Mouse (Mus musculus): ENCODE measurements around the gene Got2. TPM values are rescaled to one million over a fixed set of nuclear protein-coding genes. Genes with fewer than 3 reads are reported as not detected.
"Not testable (repeated sequence)": the region's sequence is repeated elsewhere in the genome, so short reads cannot be mapped to it uniquely, and the experiment has no call there.

Got2 gene
- polyA plus RNA-seq, 1 experiment from 2014 or later, result 199 TPM

DNA sequence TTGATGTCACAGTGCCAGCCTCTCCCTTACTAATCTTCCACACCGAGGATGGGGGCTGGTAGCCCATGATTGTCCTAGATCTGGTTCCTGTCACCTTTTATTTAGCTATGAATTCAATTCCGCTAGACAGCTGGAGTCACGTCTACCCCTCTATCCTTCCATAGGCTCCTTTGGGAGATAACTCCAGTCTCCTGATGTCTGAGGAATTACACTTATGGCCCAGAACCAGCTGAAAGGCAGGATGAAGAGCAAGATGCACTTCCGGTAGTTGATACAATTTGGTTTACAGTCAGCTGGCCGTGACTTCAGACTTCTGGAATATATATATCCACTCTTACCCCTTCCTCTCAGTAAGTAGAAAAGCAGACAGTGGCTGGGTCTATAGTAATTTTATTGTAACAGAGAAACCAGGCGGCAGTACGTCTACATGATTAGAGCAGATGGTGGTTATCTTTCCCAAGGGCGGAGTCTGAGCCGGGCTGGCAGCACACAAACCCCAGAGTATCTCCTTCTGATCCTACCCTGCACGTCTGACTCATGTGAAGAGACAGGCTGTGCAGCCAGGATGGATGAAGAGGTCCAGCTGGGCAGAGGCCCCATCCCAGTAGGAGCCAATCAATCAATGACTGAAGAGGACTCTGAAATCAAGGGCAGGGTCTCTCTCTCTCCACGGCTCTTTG, 24.4 kb downstream of the Got2 start:
- H3K4me1 ChIP-seq (replicated peaks); H3K27ac ChIP-seq; H3K9ac ChIP-seq; H3K4me2 ChIP-seq; H3K27me3 ChIP-seq; DNase-seq; H3K4me3 ChIP-seq (replicated peaks); H3K9me3 ChIP-seq (replicated peaks): not testable (repeated sequence)
- 59% methylated on average over 10 of the region's 11 CpGs for WGBS (ENCODE audit: insufficient replicate concordance)
- peaks cover 40% of the 10 kb centered on the region for H3K36me3 ChIP-seq
- ATAC-seq (ENCODE audit: low read depth), result peak; percentile 54; the same call in 1 of the 2 replicates

DNA sequence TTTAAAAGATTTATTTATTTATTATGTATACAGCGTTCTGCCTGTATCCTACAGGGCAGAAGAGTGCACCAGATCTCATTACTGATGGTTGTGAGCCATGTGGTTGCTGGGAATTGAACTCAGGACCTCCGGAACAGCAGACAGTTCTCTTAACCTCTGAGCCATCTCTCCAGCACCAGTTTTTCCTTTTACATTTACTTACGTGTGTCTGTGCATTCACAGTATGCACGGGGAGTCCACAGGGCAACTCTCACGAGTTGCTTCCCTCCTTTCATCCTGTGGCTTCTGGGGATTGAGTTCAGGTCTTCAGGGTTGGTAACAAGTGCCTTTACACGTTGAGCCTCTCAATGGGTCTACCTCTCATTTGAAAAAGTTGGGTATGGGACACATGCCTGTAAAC, 34.2 kb downstream of the Got2 start:
- Histone ChIP-seq H3K27me3 (no peaks in the 10 kb centered on the region), H3K4me3 (replicated peaks) (no peak overlapping the region), H3K36me3 (no peaks in the 10 kb centered on the region), H3K4me2 (no peak overlapping the region), H3K9me3 (replicated peaks) (no peaks in the 10 kb centered on the region), H3K4me1 (replicated peaks) (peaks cover 11% of the 10 kb centered on the region), H3K9ac (no peak overlapping the region), H3K27ac (no peak overlapping the region)
- ATAC-seq (ENCODE audit: low read depth) (no peak), DNase-seq (no peak)
- WGBS (ENCODE audit: insufficient replicate concordance), result 72% methylated on average over 6 of the region's 6 CpGs

DNA sequence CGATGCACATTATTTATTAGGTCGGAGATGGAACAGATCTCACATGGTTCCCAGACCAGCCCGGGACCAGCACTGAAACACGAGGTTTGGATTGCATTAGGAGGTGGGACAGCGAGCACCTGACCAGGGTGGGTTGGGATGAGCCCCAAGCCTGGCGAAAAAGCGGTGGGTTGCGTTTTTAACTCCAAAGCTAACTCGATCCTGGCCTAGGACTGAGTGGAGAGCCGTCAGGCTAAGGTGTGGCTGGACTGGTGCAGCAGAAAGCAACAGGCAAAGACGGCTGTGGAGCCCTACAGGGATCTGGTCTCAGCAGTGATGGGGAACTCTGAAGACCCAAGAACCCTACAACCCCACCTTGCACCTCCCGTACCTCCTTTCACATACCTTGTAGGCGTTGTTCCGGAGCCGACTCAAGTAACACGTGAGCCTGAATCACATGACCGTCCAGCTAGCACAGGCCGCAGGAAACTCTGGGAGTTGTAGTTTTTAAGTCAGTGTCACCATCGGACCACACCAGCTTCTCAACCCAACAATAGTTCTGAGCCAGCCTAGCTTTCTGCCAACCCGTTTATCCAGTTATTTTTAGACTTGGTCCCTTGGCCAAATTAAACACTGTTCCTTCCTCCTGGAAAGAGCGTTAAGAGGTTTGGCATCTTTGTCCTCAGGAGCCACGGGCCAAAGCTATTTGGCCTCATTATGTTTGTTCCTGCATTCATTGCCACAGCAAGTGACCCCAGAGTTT, 35.1 kb downstream of the Got2 start, which contains the start of gene Slc38a7:
Slc38a7 (minus strand) TSS at position 438 of the 742 bp plus-strand sequence.
- Histone ChIP-seq H3K9ac (peak within 1 kb of the TSS; percentile 69), H3K27me3 (no peaks in the 10 kb centered on the region), H3K4me3 (replicated peaks) (peak within 1 kb of the TSS; percentile 62), H3K9me3 (replicated peaks) (no peaks in the 10 kb centered on the region), H3K27ac (peak within 1 kb of the TSS; percentile 60), H3K4me2 (peak within 1 kb of the TSS; percentile 71), H3K36me3 (peaks cover 4% of the 10 kb centered on the region; the same call in 1 of the 2 replicates), H3K4me1 (replicated peaks) (peaks cover 18% of the 10 kb centered on the region)
- DNase-seq (peak; percentile 59), ATAC-seq (ENCODE audit: low read depth) (peak; percentile 86)
- 15% methylated on average over 22 of the region's 22 CpGs for WGBS (ENCODE audit: insufficient replicate concordance)

DNA sequence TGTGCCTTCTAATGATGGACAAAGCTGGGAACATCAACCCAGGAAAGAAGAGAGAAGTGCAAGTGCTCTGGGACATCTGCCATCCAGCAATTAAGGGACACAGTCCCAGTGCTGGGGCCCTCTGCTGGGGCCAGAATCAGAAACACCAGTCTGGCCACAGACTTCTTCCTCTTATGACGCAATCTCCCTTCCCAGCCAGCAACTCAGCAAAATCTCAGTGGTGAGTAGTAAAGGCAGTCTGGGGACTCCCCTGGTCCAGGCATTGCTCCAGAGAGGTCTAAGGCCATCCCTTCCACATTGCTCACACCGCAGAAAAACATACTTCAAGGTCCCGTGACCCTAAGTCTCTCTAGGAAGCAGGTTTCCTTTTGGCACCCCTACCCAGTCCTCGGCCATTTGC, 36.1 kb downstream of the Got2 start:
- peak overlapping the region; percentile 69 for H3K9ac ChIP-seq
- H3K27me3 ChIP-seq, result no peaks in the 10 kb centered on the region
- DNase-seq, result no peak
- H3K27ac ChIP-seq, result peak overlapping the region; percentile 60
- H3K4me1 ChIP-seq (replicated peaks), result peaks cover 25% of the 10 kb centered on the region
- H3K36me3 ChIP-seq, result peaks cover 8% of the 10 kb centered on the region; the same call in 1 of the 2 replicates
- H3K9me3 ChIP-seq (replicated peaks), result no peaks in the 10 kb centered on the region
- WGBS (ENCODE audit: insufficient replicate concordance), result 33% methylated on average over 4 of the region's 4 CpGs
- peak overlapping the region; percentile 71 for H3K4me2 ChIP-seq
- H3K4me3 ChIP-seq (replicated peaks), result peak overlapping the region; percentile 62
- peak; percentile 50 for ATAC-seq (ENCODE audit: low read depth)

GRCm38 (mm10) chr8:95850326-95850725, 38.0 kb downstream of the Got2 start:
- Histone ChIP-seq H3K4me2 (no peak overlapping the region), H3K4me1 (replicated peaks) (peaks cover 25% of the 10 kb centered on the region), H3K4me3 (replicated peaks) (no peak overlapping the region), H3K9me3 (replicated peaks) (no peaks in the 10 kb centered on the region), H3K9ac (no peak overlapping the region), H3K27ac (no peak overlapping the region), H3K36me3 (peaks cover 17% of the 10 kb centered on the region; the same call in 1 of the 2 replicates), H3K27me3 (no peaks in the 10 kb centered on the region)
- DNase-seq (no peak), ATAC-seq (ENCODE audit: low read depth) (no peak)
- WGBS (ENCODE audit: insufficient replicate concordance), result 81% methylated on average over 2 of the region's 2 CpGs

GRCm38 (mm10) chr8:95848734-95849464, 39.4 kb downstream of the Got2 start:
- 79% methylated on average over 19 of the region's 19 CpGs for WGBS (ENCODE audit: insufficient replicate concordance)
- no peaks in the 10 kb centered on the region for H3K27me3 ChIP-seq
- H3K36me3 ChIP-seq, result peaks cover 26% of the 10 kb centered on the region
- H3K4me1 ChIP-seq (replicated peaks), result peaks cover 25% of the 10 kb centered on the region
- H3K27ac ChIP-seq, result no peak overlapping the region
- H3K9ac ChIP-seq, result no peak overlapping the region
- DNase-seq (no peak), ATAC-seq (ENCODE audit: low read depth) (no peak)
- H3K9me3 ChIP-seq (replicated peaks), result no peaks in the 10 kb centered on the region
- no peak overlapping the region for H3K4me3 ChIP-seq (replicated peaks)
- H3K4me2 ChIP-seq, result no peak overlapping the region

- H3K4me2 ChIP-seq, result no peak overlapping the region
- H3K27ac ChIP-seq, result no peak overlapping the region
- ATAC-seq (ENCODE audit: low read depth) (peak; percentile 29), DNase-seq (no peak)
- no peak overlapping the region for H3K9ac ChIP-seq
- no peak overlapping the region for H3K4me3 ChIP-seq (replicated peaks)
- 50% methylated on average over 24 of the region's 24 CpGs for WGBS (ENCODE audit: insufficient replicate concordance)
- peaks cover 25% of the 10 kb centered on the region for H3K4me1 ChIP-seq (replicated peaks)
- no peaks in the 10 kb centered on the region for H3K9me3 ChIP-seq (replicated peaks)
- no peaks in the 10 kb centered on the region for H3K27me3 ChIP-seq
- peaks cover 29% of the 10 kb centered on the region for H3K36me3 ChIP-seq
Measured at GRCm38 (mm10) chr8:95848061-95848551, 40.2 kb downstream of the Got2 start.

GRCm38 (mm10) chr8:95845026-95845425, 43.3 kb downstream of the Got2 start:
- Histone ChIP-seq H3K27ac (no peak overlapping the region), H3K9me3 (replicated peaks) (no peaks in the 10 kb centered on the region), H3K27me3 (no peaks in the 10 kb centered on the region), H3K36me3 (peaks cover 36% of the 10 kb centered on the region), H3K4me3 (replicated peaks) (no peak overlapping the region), H3K4me1 (replicated peaks) (peaks cover 14% of the 10 kb centered on the region), H3K4me2 (no peak overlapping the region), H3K9ac (no peak overlapping the region)
- ATAC-seq (ENCODE audit: low read depth) (no peak), DNase-seq (no peak)
- WGBS (ENCODE audit: insufficient replicate concordance), result 74% methylated on average over 7 of the region's 7 CpGs

DNA sequence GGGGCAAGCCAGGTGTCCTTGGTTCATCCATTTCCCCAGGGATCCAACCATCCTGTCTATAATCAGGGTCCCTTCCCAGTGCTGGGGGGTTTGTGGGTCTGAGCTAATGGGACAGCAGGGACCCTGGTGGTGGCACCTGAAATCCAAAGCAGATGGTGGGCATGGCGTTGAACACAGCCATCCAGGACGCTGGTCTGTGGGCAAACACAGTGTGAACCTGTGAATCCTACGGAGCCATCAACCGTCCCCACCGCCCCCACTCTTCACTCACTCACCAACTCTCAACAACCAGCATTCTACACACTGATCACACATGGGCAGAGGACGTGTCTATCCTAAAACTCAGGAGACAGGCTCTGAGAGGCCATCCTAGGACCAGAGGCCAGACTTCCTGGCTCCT, 44.4 kb downstream of the Got2 start:
- DNase-seq, result no peak
- Histone ChIP-seq H3K4me3 (replicated peaks) (no peak overlapping the region), H3K9ac (no peak overlapping the region), H3K4me1 (replicated peaks) (peaks cover 14% of the 10 kb centered on the region), H3K27ac (no peak overlapping the region), H3K36me3 (peaks cover 39% of the 10 kb centered on the region), H3K9me3 (replicated peaks) (no peaks in the 10 kb centered on the region), H3K27me3 (no peaks in the 10 kb centered on the region), H3K4me2 (no peak overlapping the region)
- WGBS (ENCODE audit: insufficient replicate concordance), result 73% methylated on average over 6 of the region's 6 CpGs
- ATAC-seq (ENCODE audit: low read depth), result no peak

GRCm38 (mm10) chr8:95841436-95841835, 46.9 kb downstream of the Got2 start:
- Histone ChIP-seq H3K4me1 (replicated peaks) (no peaks in the 10 kb centered on the region), H3K27ac (no peak overlapping the region), H3K9me3 (replicated peaks) (no peaks in the 10 kb centered on the region), H3K27me3 (no peaks in the 10 kb centered on the region), H3K4me2 (no peak overlapping the region), H3K36me3 (peaks cover 27% of the 10 kb centered on the region), H3K4me3 (replicated peaks) (no peak overlapping the region), H3K9ac (no peak overlapping the region)
- DNase-seq, result no peak
- 86% methylated on average over 15 of the region's 15 CpGs for WGBS (ENCODE audit: insufficient replicate concordance)
- ATAC-seq (ENCODE audit: low read depth), result no peak

GRCm38 (mm10) chr8:95839289-95839688, 49.1 kb downstream of the Got2 start:
- WGBS (ENCODE audit: insufficient replicate concordance), result 93% methylated on average over 4 of the region's 4 CpGs
- peaks cover 16% of the 10 kb centered on the region for H3K36me3 ChIP-seq
- H3K27me3 ChIP-seq, result no peaks in the 10 kb centered on the region
- no peak overlapping the region for H3K4me3 ChIP-seq (replicated peaks)
- no peak for ATAC-seq (ENCODE audit: low read depth)
- no peaks in the 10 kb centered on the region for H3K9me3 ChIP-seq (replicated peaks)
- peaks cover 5% of the 10 kb centered on the region for H3K4me1 ChIP-seq (replicated peaks)
- H3K9ac ChIP-seq, result no peak overlapping the region
- no peak overlapping the region for H3K27ac ChIP-seq
- no peak for DNase-seq
- no peak overlapping the region for H3K4me2 ChIP-seq
